Mouse (Mus musculus): ENCODE measurements around the gene Kdm4b. TPM values are rescaled to one million over a fixed set of nuclear protein-coding genes. Genes with fewer than 3 reads are reported as not detected.

Gene Kdm4b
- total and polyA plus RNA-seq, 2 experiments = 9.5 to 15.6 TPM

- no peak for TF ChIP-seq CTCF (IDR thresholded peaks at IDR 0.05; ENCODE audit: low read depth, low read length)
- no peak for TF ChIP-seq POLR2A (IDR thresholded peaks at IDR 0.05; ENCODE audit: extremely low read depth, insufficient read depth, low read length)
- DNase-seq (ENCODE audit: extremely low read depth, low read depth, low spot score) = peak; percentile 93
- Histone ChIP-seq H3K36me3 (ENCODE audit: control insufficient read depth, insufficient read depth, low read length) (no peaks in the 10 kb centered on the region), H3K4me3 (ENCODE audit: insufficient read depth, low read depth, low read length) (no peak overlapping the region), H3K4me1 (ENCODE audit: control insufficient read depth, insufficient read depth, low read length) (peaks cover 10% of the 10 kb centered on the region), H3K27ac (replicated peaks; ENCODE audit: insufficient read depth, low read depth, low read length) (no peak overlapping the region), H3K27me3 (ENCODE audit: control insufficient read depth, insufficient read depth, low read length) (no peaks in the 10 kb centered on the region), H3K9ac (ENCODE audit: low read depth, low read length) (no peak overlapping the region; the same call in 1 of the 2 replicates), H3K79me2 (ENCODE audit: control insufficient read depth, insufficient read depth, low read length) (no peaks in the 10 kb centered on the region)
- 36% methylated on average over 17 of the region's 17 CpGs for WGBS
Observed at GRCm38 (mm10) chr17:56373136-56374034, 47.5 kb downstream of the Kdm4b start.

GRCm38 (mm10) chr17:56374851-56375250, 49.0 kb downstream of the Kdm4b start:
- DNase-seq (ENCODE audit: extremely low read depth, low read depth, low spot score) = peak; percentile 49
- WGBS = 76% methylated on average over 1 of the region's 1 CpGs
- TF ChIP-seq CTCF (IDR thresholded peaks at IDR 0.05; ENCODE audit: low read depth, low read length) (no peak), POLR2A (IDR thresholded peaks at IDR 0.05; ENCODE audit: extremely low read depth, insufficient read depth, low read length) (no peak)
- Histone ChIP-seq H3K79me2 (ENCODE audit: control insufficient read depth, insufficient read depth, low read length) (no peaks in the 10 kb centered on the region), H3K36me3 (ENCODE audit: control insufficient read depth, insufficient read depth, low read length) (no peaks in the 10 kb centered on the region; the same call in 1 of the 2 replicates), H3K27me3 (ENCODE audit: control insufficient read depth, insufficient read depth, low read length) (no peaks in the 10 kb centered on the region), H3K4me1 (ENCODE audit: control insufficient read depth, insufficient read depth, low read length) (peaks cover 10% of the 10 kb centered on the region), H3K4me3 (ENCODE audit: insufficient read depth, low read depth, low read length) (no peak overlapping the region), H3K27ac (replicated peaks; ENCODE audit: insufficient read depth, low read depth, low read length) (no peak overlapping the region), H3K9ac (ENCODE audit: low read depth, low read length) (no peak overlapping the region)

DNA sequence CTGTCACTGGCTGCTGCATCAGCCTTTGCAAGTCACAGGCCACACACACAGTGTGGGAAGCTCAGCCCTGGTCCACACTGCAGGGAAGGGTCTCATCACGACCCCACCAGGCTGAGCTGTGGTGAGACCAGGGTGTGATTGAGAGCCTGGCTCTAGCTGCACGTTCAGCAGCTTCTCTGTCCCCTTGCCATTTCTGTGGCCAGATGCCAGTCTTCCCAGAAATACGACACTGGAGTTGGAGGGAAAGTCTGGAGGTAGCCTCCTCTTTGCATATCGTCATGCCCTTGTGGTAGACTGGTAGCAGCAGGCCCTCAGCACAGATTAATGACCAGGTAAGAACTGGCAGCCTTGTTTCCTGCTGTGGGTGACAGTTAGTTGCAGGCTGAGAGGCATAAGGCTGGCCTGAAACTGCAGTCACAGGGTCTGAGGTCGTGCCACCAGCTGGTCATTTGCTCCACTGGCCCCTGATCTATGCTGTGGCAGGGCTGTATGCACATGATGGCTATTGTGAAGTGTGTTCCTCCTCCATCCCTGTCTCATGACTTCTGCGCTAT, 53.5 kb downstream of the Kdm4b start:
- H3K36me3 ChIP-seq (ENCODE audit: control insufficient read depth, insufficient read depth, low read length) = no peaks in the 10 kb centered on the region; the same call in 1 of the 2 replicates
- 89% methylated on average over 6 of the region's 6 CpGs for WGBS
- H3K27ac ChIP-seq (replicated peaks; ENCODE audit: insufficient read depth, low read depth, low read length) = no peak overlapping the region
- no peak overlapping the region for H3K9ac ChIP-seq (ENCODE audit: low read depth, low read length)
- H3K27me3 ChIP-seq (ENCODE audit: control insufficient read depth, insufficient read depth, low read length) = no peaks in the 10 kb centered on the region
- H3K4me3 ChIP-seq (ENCODE audit: insufficient read depth, low read depth, low read length) = no peak overlapping the region
- no peaks in the 10 kb centered on the region for H3K79me2 ChIP-seq (ENCODE audit: control insufficient read depth, insufficient read depth, low read length)
- DNase-seq (ENCODE audit: extremely low read depth, low read depth, low spot score) = no peak
- no peaks in the 10 kb centered on the region for H3K4me1 ChIP-seq (ENCODE audit: control insufficient read depth, insufficient read depth, low read length)
- TF ChIP-seq CTCF (IDR thresholded peaks at IDR 0.05; ENCODE audit: low read depth, low read length) (no peak), POLR2A (IDR thresholded peaks at IDR 0.05; ENCODE audit: extremely low read depth, insufficient read depth, low read length) (no peak)

DNA sequence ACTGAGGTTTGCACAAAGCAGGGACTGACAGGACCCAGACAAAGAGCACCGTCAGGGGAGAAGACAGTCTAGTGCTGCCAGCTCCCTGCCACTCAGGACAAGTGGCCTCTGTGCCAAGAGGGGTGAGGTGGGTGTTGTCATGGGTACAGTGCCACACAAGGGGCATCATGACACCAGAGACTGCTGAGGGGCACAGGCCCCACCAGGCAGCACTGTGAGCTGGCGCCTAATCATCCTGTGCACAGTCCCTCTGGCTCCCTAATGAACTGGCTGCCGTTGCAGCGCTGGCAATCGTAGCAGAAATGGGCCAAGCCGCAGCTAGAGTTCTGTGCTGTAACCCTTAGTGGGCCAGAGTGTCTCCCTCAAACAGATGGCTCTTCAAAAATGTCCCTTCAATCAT, 54.4 kb downstream of the Kdm4b start:
- WGBS = 75% methylated on average over 6 of the region's 6 CpGs
- H3K36me3 ChIP-seq (ENCODE audit: control insufficient read depth, insufficient read depth, low read length) = no peaks in the 10 kb centered on the region; the same call in 1 of the 2 replicates
- no peak for DNase-seq (ENCODE audit: extremely low read depth, low read depth, low spot score)

GRCm38 (mm10) chr17:56381183-56381582, 55.3 kb downstream of the Kdm4b start:
- Histone ChIP-seq H3K4me3 (ENCODE audit: insufficient read depth, low read depth, low read length) (no peak overlapping the region), H3K27me3 (ENCODE audit: control insufficient read depth, insufficient read depth, low read length) (no peaks in the 10 kb centered on the region), H3K27ac (replicated peaks; ENCODE audit: insufficient read depth, low read depth, low read length) (no peak overlapping the region), H3K36me3 (ENCODE audit: control insufficient read depth, insufficient read depth, low read length) (no peaks in the 10 kb centered on the region; the same call in 1 of the 2 replicates), H3K9ac (ENCODE audit: low read depth, low read length) (no peak overlapping the region), H3K4me1 (ENCODE audit: control insufficient read depth, insufficient read depth, low read length) (no peaks in the 10 kb centered on the region), H3K79me2 (ENCODE audit: control insufficient read depth, insufficient read depth, low read length) (no peaks in the 10 kb centered on the region)
- no peak for TF ChIP-seq POLR2A (IDR thresholded peaks at IDR 0.05; ENCODE audit: extremely low read depth, insufficient read depth, low read length)
- no peak for TF ChIP-seq CTCF (IDR thresholded peaks at IDR 0.05; ENCODE audit: low read depth, low read length)
- no peak for DNase-seq (ENCODE audit: extremely low read depth, low read depth, low spot score)
- whole genome bisulfite sequencing = 94% methylated on average over 5 of the region's 5 CpGs

More for the DNA sequence above, 54.4 kb downstream of the Kdm4b start:
- Histone ChIP-seq H3K4me3 (ENCODE audit: insufficient read depth, low read depth, low read length) (no peak overlapping the region), H3K27me3 (ENCODE audit: control insufficient read depth, insufficient read depth, low read length) (no peaks in the 10 kb centered on the region), H3K4me1 (ENCODE audit: control insufficient read depth, insufficient read depth, low read length) (no peaks in the 10 kb centered on the region), H3K79me2 (ENCODE audit: control insufficient read depth, insufficient read depth, low read length) (no peaks in the 10 kb centered on the region), H3K27ac (replicated peaks; ENCODE audit: insufficient read depth, low read depth, low read length) (no peak overlapping the region), H3K9ac (ENCODE audit: low read depth, low read length) (no peak overlapping the region)
- TF ChIP-seq CTCF (IDR thresholded peaks at IDR 0.05; ENCODE audit: low read depth, low read length) = no peak
- TF ChIP-seq POLR2A (IDR thresholded peaks at IDR 0.05; ENCODE audit: extremely low read depth, insufficient read depth, low read length) = no peak

Data from liver, adult 2 months (tissue).